Mouse (Mus musculus): ENCODE results near the gene Pum2. TPM values are rescaled to one million over a fixed set of nuclear protein-coding genes. Genes with fewer than 3 reads are reported as not detected.

Gene Pum2
- 74.6 and 83.8 TPM in 2 replicates for polyA plus RNA-seq (2012; rRNA removed)

DNA sequence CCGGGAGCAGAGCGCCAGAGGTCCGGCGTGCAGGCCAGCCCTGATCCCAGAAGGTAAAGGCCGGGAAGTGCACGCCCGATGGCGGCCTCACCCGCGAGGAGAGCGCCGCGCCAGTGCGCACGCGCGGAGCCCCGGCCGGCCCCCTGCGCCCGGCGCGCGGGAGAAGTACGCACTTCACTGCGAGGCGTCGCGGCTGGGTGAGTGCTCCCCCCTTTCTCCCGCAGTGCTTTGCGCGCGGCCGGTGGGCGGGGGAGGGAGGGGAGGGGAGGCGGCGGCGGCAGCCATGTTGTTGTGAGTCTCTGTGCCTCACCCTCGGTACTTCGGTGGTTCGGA is at the start of gene Pum2:
Gene Pum2 (plus strand): TSS at position 161 of the 333 bp plus-strand sequence.

DNA sequence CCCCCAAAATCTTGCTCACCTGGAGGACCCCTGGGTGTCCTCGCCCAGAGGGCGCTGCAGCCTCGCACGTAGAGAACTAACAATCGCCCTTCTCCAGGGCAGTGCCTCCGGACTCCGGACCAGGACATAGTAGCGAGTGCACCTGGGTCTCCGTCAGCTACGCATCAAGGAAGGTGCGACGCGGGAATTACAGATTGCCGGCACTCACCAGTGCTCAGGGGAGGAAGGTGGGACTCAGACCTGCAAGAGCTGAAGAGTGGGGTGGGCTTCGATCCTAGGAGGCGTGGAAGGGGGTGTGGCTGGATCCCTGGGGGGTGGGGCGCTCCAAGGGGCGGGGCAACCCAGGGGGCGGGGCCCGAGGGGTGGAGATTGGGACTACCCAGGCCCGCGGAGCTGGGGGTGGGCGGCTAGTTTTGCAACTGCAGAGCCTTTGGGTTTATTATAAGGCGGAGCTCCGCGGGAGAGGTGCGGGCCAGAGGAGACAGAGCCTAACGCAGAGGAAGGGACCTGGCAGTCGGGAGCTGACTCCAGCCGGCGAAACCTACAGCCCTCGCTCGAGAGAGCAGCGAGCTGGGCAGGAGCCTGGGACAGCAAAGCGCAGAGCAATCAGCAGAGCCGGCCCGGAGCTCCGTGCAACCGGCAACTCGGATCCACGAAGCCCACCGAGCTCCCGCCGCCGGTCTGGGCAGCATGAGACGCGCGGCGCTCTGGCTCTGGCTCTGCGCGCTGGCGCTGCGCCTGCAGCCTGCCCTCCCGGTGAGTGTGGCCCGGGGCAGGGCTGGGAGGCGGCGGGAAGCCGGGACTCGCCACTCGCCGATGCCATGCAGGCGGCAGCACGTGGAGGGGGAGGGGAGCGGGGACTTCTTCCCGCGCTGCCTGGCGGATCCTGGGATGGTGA is 97.3 kb downstream of the Pum2 start, which contains the start of gene Sdc1:
Gene Sdc1 (plus strand): TSS at position 378 of the 898 bp plus-strand sequence.

Other genes with a start within 250 kb of the Pum2 start
- gene Rhob, start 174.1 kb upstream of the Pum2 start, polyA plus RNA-seq (2012; rRNA removed) = 198 and 211 TPM in 2 replicates
- gene Slc7a15, start 75.1 kb upstream of the Pum2 start, polyA plus RNA-seq (2012; rRNA removed) = not detected in 2 replicates
- gene Sdc1, start 97.2 kb downstream of the Pum2 start, polyA plus RNA-seq (2012; rRNA removed) = 35.0 and 53.2 TPM in 2 replicates
- 307 and 323 TPM in 2 replicates for gene Laptm4a, start 247.5 kb downstream of the Pum2 start, polyA plus RNA-seq (2012; rRNA removed)